11 mouse cellular contexts compared by ENCODE assay signal in genomic region chr15:7213683-7214082, GRCm38 (mm10).
DNase-seq lines count a peak whose midpoint lies in the region; ATAC-seq lines count a peak whose summit lies in the region.
"Had no signal": no experiment of that assay in that cellular context is flagged by ENCODE, and none has a peak within 500 bp of the region (broad histone marks: within the 10 kb centered on the region; RNA-seq: fewer than 3 reads in every experiment).

No protein-coding gene starts in this region.

- peaks cover 12% of the 10 kb centered on the region for H3K27me3 ChIP-seq in liver, embryonic 11.5 days (replicated peaks; ENCODE audit: control insufficient read depth, insufficient read depth, low read length)
- no peaks in the 10 kb centered on the region for H3K27me3 ChIP-seq in heart, embryonic 13.5 days (replicated peaks)
- H3K27me3 ChIP-seq in neural tube, embryonic 15.5 days (replicated peaks) = no peaks in the 10 kb centered on the region

- H3K4me3 ChIP-seq in liver, embryonic 11.5 days (ENCODE audit: low read depth, low read length) = no peak overlapping the region
- no peak overlapping the region for H3K4me3 ChIP-seq in heart, embryonic 13.5 days
- no peak overlapping the region for H3K4me3 ChIP-seq in neural tube, embryonic 15.5 days (replicated peaks)

- H3K36me3 ChIP-seq in liver, embryonic 11.5 days (ENCODE audit: control insufficient read depth, insufficient read depth, low read length) = no peaks in the 10 kb centered on the region
- no peaks in the 10 kb centered on the region for H3K36me3 ChIP-seq in heart, embryonic 13.5 days
- H3K36me3 ChIP-seq in neural tube, embryonic 15.5 days = no peaks in the 10 kb centered on the region
- H3K36me3 ChIP-seq: G1E had no signal

- WGBS in liver, embryonic 11.5 days = 39% methylated on average over 1 of the region's 1 CpGs
- WGBS in heart, embryonic 13.5 days = 20% methylated on average over 1 of the region's 1 CpGs
- 35% methylated on average over 1 of the region's 1 CpGs for WGBS in neural tube, embryonic 15.5 days

- H3K9ac ChIP-seq in liver, embryonic 11.5 days (ENCODE audit: low read depth, low read length) = no peak overlapping the region
- H3K9ac ChIP-seq in heart, embryonic 13.5 days = no peak overlapping the region
- H3K9ac ChIP-seq in neural tube, embryonic 15.5 days (replicated peaks) = no peak overlapping the region

- H3K27ac ChIP-seq in liver, embryonic 11.5 days (ENCODE audit: low read depth, low read length) = no peak overlapping the region
- peak overlapping the region; percentile 79 for H3K27ac ChIP-seq in heart, embryonic 13.5 days (replicated peaks)
- no peak overlapping the region for H3K27ac ChIP-seq in neural tube, embryonic 15.5 days (replicated peaks)
- H3K27ac ChIP-seq: macrophage had no signal

- no peaks in the 10 kb centered on the region for H3K4me1 ChIP-seq in liver, embryonic 11.5 days (replicated peaks; ENCODE audit: control insufficient read depth, insufficient read depth, low read length)
- peaks cover 18% of the 10 kb centered on the region for H3K4me1 ChIP-seq in heart, embryonic 13.5 days
- no peaks in the 10 kb centered on the region for H3K4me1 ChIP-seq in neural tube, embryonic 15.5 days

- no peak overlapping the region for H3K4me2 ChIP-seq in liver, embryonic 11.5 days
- H3K4me2 ChIP-seq in heart, embryonic 13.5 days = 0 out of 2 replicates have a peak overlapping the region, but pooled peaks have one; percentile 2
- H3K4me2 ChIP-seq in neural tube, embryonic 15.5 days = no peak overlapping the region

- DNase-seq in liver = peak; percentile 23
- DNase-seq in liver, embryonic 11.5 days (ENCODE audit: low spot score) = no peak
- peak; percentile 81 for DNase-seq in adrenal gland, postnatal 14 days
- DNase-seq in lung, postnatal 36 days = peak; percentile 88
- no peak for DNase-seq in spleen, postnatal 36 days (ENCODE audit: low spot score in 2 of 2)
- no peak for DNase-seq in frontal cortex, postnatal 14 days (ENCODE audit: low spot score in 2 of 2)
- DNase-seq: spleen, adult 18-20 months had no signal

- no peaks in the 10 kb centered on the region for H3K9me3 ChIP-seq in liver, embryonic 11.5 days (ENCODE audit: control insufficient read depth, low read length)
- no peaks in the 10 kb centered on the region for H3K9me3 ChIP-seq in heart, embryonic 13.5 days
- no peaks in the 10 kb centered on the region for H3K9me3 ChIP-seq in neural tube, embryonic 15.5 days (replicated peaks)
- H3K9me3 ChIP-seq: G1E had no signal

- no peak for ATAC-seq in liver, embryonic 11.5 days (replicated peaks; ENCODE audit: low FRiP score)
- ATAC-seq in heart, embryonic 13.5 days (ENCODE audit: extremely low read depth, insufficient number of reproducible peaks, low FRiP score, low TSS enrichment) = peak; percentile 61; the same call in 1 of the 2 replicates
- ATAC-seq in neural tube, embryonic 15.5 days (ENCODE audit: low FRiP score) = no peak

Comparison
In these comparisons a context has a peak if more than half of its experiments do, and no peak if none do; other contexts are left out.
1. DNase-seq: peak in liver (single experiment), adrenal gland, postnatal 14 days (single experiment) and lung, postnatal 36 days (single experiment); none in liver, embryonic 11.5 days (single experiment), spleen, postnatal 36 days (0 of 2) and frontal cortex, postnatal 14 days (0 of 2).